Mouse (Mus musculus) cerebellum, adult (tissue): Measurements from ENCODE around the gene Ms4a10.

Experiments used
- ATAC-seq: cut with Nextera tagmentation; 2 replicates; pipeline ENCODE4 v1.9.2; 2017; ENCODE audit warnings: mild to moderate bottlenecking, moderate library complexity, mixed read lengths; ENCODE audit not compliant: insufficient number of reproducible peaks, low FRiP score, low TSS enrichment

The Ms4a10 gene

DNA sequence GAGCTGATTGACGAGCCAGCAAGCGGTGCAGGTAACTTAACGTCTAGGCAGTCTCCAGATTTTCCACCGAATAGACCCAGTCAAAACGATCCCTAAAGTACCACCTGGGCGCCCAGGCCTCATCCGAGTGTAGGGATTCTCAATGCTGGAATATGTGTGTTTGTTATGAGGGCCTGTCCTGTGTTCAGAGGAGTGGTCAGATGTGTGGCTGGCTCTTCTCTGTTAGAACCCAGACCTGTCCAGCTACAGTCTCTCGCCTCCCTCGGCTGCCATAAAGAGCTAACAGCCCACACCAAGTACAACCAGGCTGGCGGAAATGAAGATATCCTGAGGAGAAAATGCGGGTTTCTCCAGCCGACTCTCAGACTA is 14.5 kb downstream of the Ms4a10 start:
- no peak for ATAC-seq

DNA sequence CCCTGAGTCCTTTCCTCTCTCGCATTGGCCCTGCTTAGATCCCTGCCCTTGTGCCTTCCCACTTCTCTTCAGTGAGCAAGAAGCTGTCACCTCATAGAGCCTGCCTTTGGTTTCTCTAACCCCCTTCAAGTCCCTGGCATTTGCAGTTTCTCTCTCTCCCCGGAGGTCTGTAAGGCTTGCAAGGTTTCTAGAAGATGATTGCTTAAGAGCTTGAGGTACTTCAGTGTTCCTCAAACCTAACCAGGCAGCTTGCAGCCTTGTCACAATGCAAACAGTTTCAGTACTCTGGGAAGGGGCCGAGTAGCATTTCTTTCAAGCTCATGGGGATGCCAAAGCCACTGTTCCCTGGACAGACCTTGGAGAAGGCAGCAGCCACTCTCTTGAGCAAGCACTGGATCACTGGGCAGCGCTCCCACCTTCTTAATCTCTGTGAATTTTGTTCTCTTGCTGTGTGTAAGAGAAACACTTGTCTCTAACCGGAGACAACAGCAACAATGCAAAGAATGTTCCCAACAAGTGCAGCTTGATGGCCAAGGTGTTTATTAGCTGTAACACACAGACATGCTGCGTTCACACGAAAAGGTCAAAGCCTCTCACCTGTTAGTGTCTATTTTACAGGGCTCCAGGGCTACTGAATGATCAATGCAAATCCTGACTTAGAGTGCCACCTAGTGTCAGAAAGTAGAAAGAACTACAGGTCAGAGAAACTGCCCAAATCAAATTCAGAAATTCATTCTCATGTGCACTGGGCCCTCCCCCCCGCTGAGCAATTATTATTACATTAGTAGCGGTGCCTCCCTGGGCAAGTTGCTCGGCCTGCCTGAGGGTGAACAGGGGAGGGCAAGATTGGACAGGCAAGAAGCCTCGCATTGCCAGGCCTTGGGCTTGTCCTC is 15.1 kb downstream of the Ms4a10 start:
- ATAC-seq: peak; percentile 61; the same call in 1 of the 2 replicates

DNA sequence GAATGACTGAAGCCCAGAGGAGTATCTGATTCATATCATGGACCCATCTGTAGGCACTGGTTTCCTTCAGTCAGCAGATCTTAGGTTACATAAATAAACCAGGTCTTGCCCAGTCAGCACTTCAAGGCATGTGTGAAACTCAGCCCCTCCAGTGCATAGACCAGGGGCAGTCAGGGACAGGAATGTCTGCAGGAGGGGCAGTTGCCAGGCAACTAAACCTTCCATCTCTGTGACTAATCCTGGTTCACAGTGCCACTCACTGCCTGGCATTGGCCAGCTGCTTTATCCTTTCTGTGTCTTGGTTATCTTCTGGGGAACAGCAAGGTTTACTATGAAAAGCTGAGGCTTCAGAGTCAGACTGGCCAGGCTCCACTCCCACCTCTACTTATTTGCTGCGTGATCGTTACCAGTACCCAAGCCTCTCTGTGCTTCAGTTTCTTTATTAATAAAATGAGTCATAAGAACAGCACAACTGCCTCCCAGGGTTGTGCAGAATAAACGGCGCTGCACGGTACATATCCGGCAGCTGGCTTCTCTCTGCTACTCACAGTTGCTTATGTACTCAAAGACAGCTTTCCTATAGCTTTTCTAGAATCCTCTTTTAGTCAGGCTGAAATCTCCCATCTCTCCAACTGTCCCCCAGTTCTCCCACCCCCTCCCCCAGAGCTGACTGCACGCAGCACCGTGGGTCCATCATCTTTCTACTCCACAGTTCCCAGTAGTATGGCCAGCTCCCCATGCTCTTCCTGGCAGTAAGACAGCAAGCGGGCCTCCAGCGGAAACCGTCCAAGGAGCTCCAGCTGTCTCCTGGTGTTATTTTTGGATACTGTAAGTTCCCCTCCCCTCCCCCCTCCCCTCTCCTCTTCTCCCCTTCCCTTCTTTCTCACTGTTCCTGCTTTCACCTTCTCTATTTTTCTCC is 22.2 kb downstream of the Ms4a10 start:
- no peak for ATAC-seq

DNA sequence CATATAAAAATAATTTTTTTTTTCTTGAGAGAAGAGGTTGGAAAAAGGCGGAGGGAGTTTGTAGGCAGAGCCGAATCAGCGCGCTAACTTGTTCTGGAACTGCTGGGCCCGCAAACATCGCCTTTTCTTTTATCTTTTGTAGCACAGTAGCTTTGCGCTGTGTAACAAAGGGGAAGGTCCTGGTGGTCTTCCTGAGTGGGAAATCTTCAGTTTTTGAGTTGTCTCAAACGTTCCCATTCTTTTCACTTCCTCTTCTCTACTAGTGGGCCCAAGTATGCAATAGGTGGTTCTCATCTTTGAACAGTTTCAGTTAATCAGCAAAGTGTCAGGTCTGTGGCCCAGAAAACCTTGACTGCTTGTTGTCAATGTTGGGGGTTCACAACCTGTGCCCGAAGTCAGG is 24.9 kb downstream of the Ms4a10 start:
- ATAC-seq: no peak

DNA sequence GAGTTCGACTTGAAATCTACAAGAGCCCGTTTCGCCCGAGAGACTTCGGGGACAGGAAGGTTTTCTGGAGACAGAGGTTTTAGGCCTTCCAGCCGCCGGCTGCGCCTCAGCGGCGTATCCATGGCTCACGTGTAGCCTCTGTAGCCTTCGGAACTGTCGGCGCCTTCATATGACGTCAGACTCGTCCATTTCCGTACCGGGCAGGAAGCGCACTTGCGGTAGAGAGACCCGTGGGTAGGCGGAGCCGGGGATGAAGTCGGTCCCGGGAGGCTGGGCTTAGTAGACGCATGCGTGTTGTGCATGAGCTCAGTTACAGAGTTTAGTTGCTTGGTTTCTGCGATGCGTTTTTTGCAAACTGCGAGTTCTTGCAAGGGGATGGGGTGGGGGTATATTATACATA is 25.4 kb downstream of the Ms4a10 start, which contains the start of gene Ccdc86:
TSS of gene Ccdc86 (minus strand) at position 155 of the 400 bp plus-strand sequence.
- peak; percentile 98 for ATAC-seq

DNA sequence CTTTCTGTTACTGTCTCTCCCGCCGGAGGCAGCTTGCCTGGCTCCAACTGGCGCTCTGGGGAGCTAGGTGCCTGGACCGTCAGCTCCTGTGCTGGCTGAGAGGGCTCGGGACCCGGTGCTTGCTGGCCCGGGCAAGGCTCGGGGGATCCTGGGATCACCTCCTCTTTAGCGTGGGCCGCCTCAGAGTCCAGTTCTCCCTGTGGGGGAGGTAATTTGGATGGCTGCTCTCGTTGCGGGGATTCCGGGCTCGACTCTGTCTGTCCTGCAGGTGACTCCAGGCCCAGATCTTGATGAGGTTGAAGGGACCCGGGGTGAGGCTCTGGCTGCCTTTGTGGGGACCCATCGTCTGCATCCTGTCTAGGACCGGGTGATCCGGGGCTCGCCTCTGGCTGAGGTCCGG is 26.1 kb downstream of the Ms4a10 start:
- no peak for ATAC-seq

DNA sequence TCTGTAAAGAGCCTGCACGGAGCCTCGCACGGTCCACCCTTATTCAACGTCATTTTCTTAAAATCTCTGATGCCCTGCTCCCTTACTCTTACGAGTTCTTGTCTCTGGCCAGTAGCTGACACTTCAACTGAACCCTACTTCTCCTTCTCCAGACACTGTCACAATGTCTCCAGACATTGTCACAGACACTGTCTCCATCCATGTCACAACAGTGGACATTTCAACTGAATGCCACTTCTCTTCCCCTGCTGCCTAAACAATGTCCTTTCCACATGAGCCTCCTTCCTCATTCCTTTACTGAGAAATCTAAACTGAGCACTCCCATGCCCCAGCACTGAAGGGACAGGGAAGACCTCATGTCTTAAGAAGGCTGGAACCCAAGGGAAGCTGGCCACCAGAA is 27.3 kb downstream of the Ms4a10 start:
- ATAC-seq: no peak

DNA sequence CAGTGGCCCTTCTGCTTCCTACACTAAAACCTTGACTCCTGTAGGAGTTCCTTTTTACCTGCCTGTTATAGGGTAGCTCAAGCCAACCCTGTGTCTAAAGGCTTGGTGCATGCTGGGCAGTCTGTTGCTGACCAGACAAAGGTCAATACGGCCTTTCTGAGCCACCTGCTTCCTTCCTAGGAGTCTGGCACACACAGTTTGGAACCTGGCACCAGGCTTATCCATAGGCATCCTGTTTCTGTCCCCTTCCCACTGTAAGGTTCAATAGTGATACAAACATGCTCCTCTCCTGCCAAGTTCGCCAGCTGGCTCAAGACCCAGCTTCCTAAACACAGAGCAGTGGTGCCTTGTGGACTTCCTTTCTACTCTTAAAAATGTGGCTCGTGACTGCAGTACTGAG is 28.0 kb downstream of the Ms4a10 start:
- ATAC-seq: no peak

DNA sequence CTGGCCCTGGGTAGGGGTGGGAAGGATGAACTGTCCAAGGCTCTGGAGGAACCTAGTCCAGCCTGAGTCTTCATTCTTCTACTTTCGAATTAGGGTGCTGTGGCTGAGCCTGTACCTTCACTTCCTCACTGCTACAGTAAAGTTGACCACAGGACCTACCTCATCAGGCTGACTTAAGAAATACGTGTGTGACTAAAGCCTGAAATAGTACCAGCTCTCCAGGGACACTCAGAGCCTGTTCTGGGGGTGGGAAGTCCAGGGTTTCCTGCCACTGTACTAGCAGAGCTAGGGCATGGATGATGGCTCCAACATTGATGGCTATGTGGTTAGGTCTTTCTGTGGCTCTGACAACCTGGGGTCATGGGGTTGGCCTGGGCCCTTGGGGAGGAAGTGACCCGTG is 30.5 kb downstream of the Ms4a10 start:
- ATAC-seq: no peak

DNA sequence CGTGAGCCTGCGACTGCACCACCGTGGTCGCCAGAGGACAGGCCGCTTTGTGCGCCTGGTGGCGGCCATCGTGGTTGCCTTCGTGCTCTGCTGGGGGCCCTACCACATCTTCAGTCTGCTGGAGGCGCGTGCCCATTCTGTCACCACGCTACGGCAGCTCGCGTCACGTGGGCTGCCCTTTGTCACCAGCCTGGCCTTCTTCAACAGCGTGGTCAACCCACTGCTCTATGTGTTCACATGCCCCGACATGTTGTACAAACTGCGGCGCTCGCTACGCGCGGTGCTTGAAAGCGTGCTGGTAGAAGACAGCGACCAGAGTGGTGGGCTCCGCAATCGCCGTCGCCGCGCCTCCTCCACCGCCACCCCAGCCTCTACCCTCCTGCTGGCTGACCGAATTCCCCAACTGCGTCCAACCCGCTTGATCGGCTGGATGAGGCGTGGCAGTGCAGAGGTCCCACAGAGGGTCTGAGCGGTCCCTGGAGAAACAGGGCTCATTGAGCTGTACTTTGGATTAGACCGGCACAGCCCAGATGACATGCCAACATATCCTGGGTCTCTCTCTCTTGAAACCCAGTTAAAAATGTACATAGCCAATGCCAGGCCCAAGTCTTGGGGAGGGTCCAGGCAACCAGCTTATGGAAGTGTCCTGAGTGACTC is 33.5 kb downstream of the Ms4a10 start:
- ATAC-seq: peak; percentile 26; the same call in 1 of the 2 replicates

DNA sequence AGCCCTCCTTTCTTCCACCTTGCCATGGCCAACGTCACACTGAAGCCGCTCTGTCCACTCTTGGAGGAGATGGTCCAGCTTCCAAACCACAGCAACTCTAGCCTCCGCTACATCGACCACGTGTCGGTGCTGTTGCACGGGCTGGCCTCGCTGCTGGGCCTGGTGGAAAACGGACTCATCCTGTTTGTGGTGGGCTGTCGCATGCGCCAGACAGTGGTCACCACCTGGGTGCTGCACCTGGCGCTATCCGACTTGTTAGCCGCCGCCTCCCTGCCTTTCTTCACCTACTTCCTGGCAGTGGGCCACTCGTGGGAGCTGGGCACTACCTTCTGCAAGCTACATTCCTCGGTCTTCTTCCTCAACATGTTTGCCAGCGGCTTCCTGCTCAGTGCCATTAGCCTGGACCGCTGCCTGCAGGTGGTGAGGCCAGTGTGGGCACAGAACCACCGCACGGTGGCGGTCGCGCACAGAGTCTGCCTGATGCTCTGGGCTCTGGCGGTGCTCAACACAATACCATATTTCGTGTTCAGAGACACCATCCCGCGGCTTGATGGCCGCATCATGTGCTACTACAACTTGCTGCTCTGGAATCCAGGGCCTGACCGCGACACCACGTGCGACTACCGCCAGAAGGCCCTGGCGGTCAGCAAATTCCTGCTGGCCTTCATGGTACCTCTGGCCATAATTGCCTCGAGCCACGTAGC is 34.2 kb downstream of the Ms4a10 start:
- peak; percentile 86; the same call in 1 of the 2 replicates for ATAC-seq

DNA sequence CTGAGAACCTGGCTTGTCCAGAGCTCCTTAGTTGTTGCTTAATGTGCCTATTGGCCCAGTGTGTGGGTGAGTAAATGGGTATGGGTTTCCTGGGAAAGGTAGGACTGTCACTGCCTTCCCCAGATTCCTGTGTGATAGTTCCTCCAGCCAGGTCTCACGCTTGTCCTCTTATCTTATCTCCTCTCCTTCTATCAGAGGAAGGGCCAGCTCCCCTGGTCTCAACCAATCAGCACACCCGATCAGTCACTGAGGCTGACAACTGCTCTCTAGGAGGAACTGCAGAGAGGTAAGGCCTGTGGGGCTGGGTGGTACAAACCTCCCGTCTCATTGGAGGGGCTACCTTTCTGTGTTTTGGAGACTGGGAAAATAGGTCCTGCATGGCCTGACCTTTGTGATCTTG is 35.7 kb downstream of the Ms4a10 start:
- ATAC-seq: no peak

DNA sequence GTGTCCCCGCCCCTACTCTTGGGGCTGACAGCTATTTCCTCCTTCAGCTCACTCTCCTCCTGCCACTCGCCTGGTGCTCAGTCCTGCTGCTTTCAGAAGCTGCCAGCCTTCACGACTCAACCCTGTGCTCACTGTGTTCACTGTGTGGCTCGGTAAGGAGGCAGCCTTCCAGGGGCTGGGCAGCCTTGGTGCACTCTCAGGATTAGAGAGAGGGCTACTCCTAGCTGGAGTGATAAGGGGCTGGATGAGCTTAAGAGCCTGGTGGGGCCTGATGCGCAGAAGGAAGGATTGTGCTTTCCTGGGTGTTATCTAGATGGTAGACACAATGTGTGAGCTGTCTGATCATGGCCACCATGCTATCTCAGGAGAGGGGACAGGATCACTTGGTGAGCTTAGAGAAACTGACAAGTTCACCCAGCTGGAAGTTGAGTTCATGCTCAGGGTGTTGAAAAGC is 37.3 kb downstream of the Ms4a10 start, which contains the start of gene Ptgdr2:
TSS of gene Ptgdr2 (plus strand) at position 51 of the 454 bp plus-strand sequence.
- ATAC-seq: no peak

DNA sequence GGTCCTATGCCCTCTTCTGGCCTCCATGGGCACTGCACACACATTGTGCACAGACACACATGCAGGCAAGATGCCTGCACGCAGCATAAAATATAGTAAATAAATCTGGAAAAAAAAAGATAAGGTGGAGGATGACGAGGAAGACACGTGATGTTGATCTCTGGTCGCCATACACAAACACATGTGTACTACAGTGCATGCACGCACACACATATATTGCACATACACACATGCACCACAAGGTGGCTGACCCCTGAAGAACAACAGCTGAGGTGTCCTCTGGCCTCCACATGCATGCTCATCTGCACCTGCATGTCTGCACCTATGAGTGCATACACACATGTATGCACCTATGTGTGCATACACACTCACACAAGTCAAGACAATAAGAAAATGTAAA is 38.4 kb downstream of the Ms4a10 start:
- no peak for ATAC-seq

DNA sequence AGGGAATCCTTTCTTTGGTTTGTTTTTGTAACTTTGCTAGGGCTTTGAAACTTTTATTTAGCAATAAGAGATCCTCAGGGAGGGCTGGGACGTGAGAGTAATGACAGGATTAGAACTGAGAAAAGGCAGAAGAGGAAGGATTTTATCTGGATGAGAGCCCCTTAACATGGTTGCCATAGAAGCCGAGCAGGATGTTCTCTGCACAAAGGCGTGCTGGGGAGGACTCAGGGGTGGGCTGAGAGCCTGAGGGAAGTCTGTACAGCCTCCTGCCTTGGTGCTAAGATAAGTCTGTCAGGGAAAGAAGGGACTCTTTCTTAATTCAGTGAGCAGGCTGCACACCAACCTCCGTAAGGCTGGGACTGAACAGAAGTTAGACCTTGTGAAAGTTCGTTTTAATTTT is 39.4 kb downstream of the Ms4a10 start:
- no peak for ATAC-seq

DNA sequence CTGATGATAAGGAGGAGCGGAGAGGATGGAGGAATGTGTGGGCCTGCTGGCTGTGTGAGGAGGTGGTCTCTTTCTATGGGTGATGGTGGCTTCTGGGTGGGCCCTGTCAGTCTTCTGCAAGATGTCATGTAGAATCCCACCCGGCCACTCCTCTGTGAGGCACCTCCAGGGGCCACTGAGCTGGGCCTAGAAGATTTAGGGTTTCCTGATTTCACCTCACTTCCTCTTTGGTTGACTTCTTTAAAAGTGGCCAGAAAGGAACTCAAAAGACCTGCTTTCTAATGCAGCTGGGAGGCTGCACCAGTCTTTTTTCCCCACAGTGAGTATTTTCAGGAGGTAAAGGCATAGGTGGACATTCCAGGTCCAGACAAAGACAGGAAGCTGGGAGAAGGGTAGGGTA is 43.8 kb downstream of the Ms4a10 start:
- no peak for ATAC-seq

DNA sequence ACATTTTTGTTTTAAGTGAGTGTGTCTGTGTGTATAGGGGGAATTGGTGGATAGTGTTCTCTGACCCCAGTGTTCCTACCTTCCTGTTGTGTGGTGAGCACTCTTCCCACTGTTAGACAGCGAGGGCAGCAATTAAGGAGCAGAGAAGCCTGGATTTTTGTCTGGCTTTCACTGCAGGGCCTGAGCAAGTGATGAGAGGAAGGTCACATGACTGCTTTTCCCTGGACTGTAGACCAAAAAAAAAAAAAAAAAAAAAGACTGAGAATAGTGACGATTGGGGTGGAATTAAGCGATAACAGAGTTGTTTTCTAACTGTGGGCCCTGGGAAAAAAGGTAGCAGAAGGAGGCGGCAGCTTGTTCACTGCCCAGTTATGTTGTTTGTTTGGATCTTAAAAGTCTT is 47.8 kb downstream of the Ms4a10 start:
- no peak for ATAC-seq

DNA sequence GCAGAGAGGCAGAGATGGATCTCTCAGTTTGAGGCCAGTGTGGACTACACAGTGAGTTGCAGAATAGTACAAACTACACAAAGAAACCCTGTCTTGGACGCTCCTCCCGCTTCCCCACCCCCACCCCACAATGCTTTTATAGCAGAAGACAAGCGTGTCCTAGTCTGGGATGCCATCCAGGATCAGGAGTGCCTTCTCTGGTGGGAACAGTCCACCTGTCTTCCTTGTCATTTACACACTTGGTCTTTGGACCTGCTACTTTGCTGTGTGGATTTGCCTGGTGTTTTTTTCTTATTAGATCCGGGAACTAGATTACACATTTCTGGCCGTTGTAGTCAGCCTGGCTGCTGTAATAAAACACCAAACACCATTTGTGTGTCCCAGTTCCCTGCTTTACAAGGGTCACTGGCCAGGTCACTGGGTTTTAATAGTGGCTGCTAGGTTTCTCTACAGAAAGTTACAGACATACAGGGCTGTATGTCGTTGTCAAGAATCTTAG is 48.3 kb downstream of the Ms4a10 start:
- no peak for ATAC-seq

DNA sequence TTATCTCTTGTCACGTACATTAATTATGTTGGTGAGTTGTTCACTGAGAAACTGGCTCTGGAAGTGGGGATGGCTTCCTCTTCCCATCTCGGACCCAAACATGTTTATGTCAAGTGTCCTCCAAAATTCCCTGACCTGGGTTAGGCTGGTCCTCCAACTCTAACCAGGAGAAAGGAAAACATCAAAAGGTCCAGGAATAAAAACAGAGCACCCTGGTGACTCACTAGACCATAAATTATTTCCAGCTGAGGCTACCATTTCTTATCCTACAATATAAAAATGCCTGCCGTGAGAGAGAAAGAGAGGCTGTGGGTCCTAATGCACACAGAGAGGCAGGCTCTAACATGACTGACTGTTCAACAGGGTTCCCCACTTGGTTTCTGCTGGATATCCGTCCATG is 50.2 kb downstream of the Ms4a10 start:
- ATAC-seq: no peak

DNA sequence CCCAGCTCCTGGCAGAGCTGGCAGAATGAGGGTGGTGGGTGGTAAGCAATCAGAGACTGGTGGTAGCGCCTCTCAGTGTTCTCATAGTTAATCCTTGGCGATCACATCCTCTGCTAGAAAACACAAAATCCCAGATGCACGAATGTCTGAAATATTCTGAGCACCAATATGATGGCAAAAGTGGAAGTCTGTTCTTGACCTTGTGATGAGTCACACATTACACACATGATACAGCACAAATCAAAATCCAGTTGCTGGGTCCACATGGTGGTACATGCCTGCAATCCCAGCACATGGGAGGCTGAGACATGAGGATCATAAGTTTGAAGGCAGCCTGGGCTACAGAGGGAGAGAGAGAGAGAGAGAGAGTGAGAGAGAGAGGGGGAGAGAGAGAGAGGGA is 53.4 kb downstream of the Ms4a10 start:
- ATAC-seq: no peak
